Mouse (Mus musculus): ENCODE data around the gene Nfe2.

DNA sequence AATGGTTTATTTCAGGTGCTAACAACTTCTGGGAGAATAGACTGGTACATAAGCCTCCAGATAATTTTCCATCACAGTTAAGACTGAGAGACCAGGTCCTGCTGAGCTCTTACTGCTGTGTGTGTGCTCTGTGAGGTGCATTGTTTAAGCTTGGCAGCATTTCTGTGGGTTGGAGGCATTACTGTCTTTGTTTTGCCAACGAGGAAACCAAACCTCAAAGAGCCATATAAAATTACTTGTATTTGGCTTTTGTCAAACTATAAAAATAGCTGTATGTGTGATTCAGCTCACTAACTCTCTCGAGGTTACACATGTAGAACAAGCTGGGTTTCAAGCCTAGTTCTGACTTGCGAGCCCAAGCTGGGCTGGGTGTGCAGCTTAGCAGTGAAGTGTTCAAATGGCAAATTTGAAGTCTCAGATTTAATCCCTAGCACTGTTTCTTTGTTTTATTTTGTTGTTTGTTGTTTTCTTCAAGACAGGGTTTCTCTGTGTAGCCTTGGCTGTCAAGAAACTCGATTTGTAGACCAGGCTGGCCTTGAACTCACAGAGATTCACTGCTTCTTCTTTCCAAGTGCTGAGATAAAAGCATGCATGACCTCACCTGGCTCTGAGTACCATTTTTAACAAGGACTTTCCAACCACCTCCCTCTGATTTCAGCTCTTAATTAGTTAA, 34.6 kb upstream of the Nfe2 start:
- TF ChIP-seq USF1 (IDR thresholded peaks at IDR 0.05; ENCODE audit: low read depth, low read length) (no peak), POLR2A (IDR thresholded peaks at IDR 0.05; ENCODE audit: low read depth, low read length) (no peak), CTCF (conservative IDR thresholded peaks at IDR 0.05 in 1 of 2, IDR thresholded peaks at IDR 0.05 in 1 of 2; ENCODE audit: low read depth in 2 of 2, low read length in 2 of 2) (no peak), UBTF (IDR thresholded peaks at IDR 0.05; ENCODE audit: low read depth, low read length) (no peak), ETS1 (conservative IDR thresholded peaks at IDR 0.05; ENCODE audit: low read depth, low read length) (no peak), HCFC1 (IDR thresholded peaks at IDR 0.05; ENCODE audit: low read depth, low read length) (no peak), MYC (IDR thresholded peaks at IDR 0.05; ENCODE audit: low read depth, low read length) (no peak)

Measured in CH12.LX (cell line).